Mouse (Mus musculus): ENCODE results near the gene Gm9117. TPM values are rescaled to one million over a fixed set of nuclear protein-coding genes. Genes with fewer than 3 reads are reported as not detected.

Gm9117 gene
- not detected for polyA plus RNA-seq (2012; fragmentation: generic; extraction: Trizol)

DNA sequence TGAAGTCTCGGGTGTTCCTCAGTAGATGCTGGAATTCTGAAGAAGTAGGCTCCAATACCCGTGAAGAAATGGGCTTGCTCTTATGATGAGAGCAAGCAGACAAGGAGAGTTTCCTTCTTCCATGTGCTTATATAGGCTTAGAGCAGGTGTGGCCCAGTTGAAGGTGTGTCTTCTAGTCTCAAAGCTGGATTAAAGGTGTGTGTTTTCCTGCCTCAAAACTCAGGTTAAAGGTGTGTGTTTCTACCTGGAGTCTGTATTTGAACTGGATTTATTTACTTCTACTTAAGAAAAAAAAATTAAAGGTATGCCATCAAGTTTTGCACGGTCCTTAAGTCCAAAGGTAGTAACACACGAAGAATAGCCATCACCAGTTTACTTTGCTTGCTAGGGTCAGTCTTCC is at the start of gene Gm9117:
TSS of gene Gm9117 (minus strand) at position 101 of the 400 bp plus-strand sequence.

DNA sequence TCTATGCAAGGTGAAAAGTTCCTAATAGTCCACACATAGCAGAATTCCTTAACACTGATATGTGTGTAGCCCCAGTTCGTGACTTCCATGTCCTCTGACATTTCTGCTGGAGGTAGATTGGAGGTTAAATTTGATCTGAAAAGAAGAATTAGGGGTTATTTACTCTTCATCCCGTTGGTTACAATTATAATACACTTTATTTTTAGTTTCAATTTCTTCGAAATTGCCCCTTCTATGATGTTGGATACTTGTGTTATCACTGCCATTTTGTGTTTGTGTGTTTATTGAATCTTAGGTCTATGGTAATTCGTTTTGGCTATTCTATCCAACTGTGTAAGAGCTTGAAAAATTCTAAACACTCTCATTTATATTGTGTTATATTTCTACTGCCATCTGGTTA is 17.9 kb upstream of the Gm9117 start, which contains the start of gene Tdpoz5:
TSS of gene Tdpoz5 (minus strand) at position 101 of the 400 bp plus-strand sequence.

Other genes with a start within 250 kb of the Gm9117 start
- gene Gm5773, start 170.5 kb downstream of the Gm9117 start, polyA plus RNA-seq (2012; fragmentation: generic; extraction: Trizol) = not detected
- gene Tdpoz4, start 147.1 kb downstream of the Gm9117 start, polyA plus RNA-seq (2012; fragmentation: generic; extraction: Trizol) = not detected
- gene Tdpoz3, start 117.5 kb downstream of the Gm9117 start, polyA plus RNA-seq (2012; fragmentation: generic; extraction: Trizol) = not detected
- not detected for gene Tdpoz5, start 17.8 kb upstream of the Gm9117 start, polyA plus RNA-seq (2012; fragmentation: generic; extraction: Trizol)
- not detected for gene Gm9125, start 111.3 kb upstream of the Gm9117 start, polyA plus RNA-seq (2012; fragmentation: generic; extraction: Trizol)
- gene Gm10697, start 129.1 kb upstream of the Gm9117 start, polyA plus RNA-seq (2012; fragmentation: generic; extraction: Trizol) = not detected
- gene Gm10696, start 234.7 kb upstream of the Gm9117 start, polyA plus RNA-seq (2012; fragmentation: generic; extraction: Trizol) = not detected